Mouse (Mus musculus) neural tube, embryonic 10.5 days (tissue): ENCODE results near the gene Atf7.
"Not testable (repeated sequence)": the region's sequence is repeated elsewhere in the genome, so short reads cannot be mapped to it uniquely, and the experiment has no call there.

ENCODE experiments used
- DNase-seq: peaks from one replicate; pipeline ENCODE4 v3.0.0-alpha.2; 2017; ENCODE audit warnings: low spot score; ENCODE audit errors: extremely low spot score

Gene Atf7

GRCm38 (mm10) chr15:102624970-102625686 is at the start of gene Atf7, which contains the start of gene Gm28047:
TSS of gene Atf7 (minus strand) at chr15:102625464.
TSS of gene Gm28047 (minus strand) at chr15:102625067.
- peak; percentile 99 for DNase-seq

DNA sequence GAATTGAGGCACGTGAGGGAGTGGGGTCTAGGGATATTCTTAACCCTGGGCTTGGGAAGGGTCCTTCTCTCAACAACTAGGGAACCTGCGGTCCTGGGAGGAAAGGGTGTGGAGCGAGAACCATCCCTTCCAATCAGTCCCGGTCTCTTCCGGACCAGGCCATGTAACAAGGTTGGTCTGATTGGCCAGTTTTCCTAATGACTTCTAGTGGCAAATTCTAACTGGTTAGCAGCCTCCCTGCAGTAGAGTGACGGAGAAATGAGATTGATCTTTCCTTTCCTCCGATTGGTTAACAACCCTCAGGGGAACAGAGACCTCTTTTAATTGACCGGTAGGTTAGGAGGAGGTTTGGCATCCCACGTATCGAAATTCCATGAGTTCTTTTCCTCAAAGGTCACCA is 48.3 kb upstream of the Atf7 start:
- peak; percentile 65 for DNase-seq

GRCm38 (mm10) chr15:102672215-102673071 is 47.2 kb upstream of the Atf7 start, which contains the start of gene Atp5g2:
TSS of gene Atp5g2 (minus strand) at chr15:102672352.
- peak; percentile 81 for DNase-seq

GRCm38 (mm10) chr15:102671721-102672214 is 46.5 kb upstream of the Atf7 start:
- DNase-seq: peak; percentile 89

GRCm38 (mm10) chr15:102670767-102671575 is 45.7 kb upstream of the Atf7 start:
- peak; percentile 100 for DNase-seq

DNA sequence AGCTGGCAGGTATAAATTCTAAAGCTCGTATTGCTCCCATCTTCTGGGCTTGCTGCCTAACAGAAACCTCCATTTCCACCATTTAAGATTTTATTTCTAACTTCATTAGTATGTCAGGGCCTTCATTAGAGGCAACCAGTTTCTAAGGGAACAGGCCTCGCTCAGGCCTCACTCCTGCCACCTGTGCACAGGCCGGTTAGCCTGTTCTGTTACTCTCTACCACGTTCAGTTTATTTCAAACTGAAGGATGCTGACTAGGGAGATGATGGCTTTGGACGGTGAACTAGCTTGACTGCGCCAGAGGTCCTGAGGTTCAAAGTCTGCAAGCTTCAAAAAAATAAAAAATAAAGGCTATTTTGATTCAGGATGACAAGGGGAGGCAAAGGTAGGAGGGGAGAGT is 45.0 kb upstream of the Atf7 start:
- DNase-seq: peak; percentile 27

DNA sequence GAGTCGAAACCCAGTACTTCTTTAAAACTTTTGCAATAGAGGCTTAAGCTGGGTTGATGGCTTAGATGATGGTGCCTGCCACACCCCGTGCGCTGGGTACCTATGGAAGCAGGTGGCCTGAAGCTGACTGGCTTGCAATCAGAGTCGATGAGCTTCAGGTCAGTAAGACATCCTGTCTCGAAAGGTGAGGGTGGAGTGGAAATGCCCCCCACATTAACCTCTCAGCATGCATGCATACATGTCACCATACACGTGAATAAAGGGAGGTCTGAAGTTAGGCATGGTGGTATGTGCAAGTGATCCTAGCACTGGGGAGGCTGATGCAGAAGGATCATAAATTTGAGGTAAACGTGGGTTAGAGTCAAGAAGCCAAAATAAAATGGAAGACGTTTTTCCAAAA is 44.3 kb upstream of the Atf7 start:
- DNase-seq: no peak

DNA sequence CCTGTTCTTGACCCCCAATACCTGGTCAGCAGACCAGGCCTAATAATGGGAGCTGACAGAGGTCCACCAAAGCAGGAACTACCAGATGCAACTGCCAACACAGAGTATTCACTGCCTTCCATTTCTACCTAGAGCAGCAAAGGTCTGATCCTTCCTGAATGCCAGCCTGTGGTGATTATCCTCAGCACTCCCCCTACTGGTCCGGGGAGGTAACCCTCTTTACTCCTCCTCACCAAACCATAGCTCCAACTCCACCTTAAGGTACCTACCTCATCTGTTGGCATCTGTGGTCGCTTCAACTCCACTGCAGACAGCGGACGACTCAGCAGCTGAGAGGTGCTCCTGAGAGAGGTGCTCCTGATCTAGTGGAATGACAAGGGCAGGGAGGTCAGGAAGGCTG is 40.2 kb upstream of the Atf7 start:
- DNase-seq: peak; percentile 38

DNA sequence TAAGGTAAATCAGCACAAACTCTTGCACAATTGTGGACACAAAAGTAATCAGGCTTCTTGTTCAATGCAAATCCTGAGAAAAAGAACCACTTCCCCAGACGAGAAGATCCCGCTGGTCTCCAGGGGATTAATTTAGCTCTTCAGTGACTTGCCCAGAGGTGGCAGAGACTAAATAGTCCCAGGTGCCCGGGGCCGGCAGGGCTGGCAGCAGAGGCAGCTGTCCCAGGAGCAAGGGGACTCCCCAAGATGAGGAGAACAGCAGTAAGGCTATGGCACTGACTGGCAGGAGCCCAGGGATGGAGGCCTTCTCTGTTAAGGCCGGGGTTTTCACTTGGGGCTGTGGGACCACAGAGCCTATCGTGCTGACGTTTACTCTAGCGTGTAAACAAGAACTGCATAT is 38.6 kb upstream of the Atf7 start:
- DNase-seq: no peak

- not testable (repeated sequence) for DNase-seq
Observed at GRCm38 (mm10) chr15:102662601-102663000, 37.3 kb upstream of the Atf7 start.

DNA sequence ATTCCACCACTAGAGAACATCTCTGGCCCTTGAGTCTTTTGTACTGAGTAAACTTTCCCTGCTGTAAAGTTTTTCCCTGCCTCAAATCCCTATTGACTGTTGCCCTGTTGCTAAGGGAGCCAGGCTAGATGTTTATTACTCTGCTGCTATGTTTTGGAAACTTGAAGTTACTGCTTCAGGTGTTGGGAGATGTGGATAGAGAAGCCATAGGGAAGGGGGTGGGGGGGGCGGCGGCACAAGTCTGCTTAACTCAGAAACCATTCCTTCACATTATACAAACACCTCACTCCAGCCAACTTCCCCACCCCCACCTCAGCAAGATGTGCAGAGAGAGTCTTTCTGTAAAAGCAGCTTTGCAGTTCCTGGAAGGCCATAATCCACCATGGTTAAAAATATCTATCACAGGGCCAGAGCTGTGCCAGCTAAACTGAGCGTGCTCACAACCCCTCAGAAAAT is 32.7 kb upstream of the Atf7 start:
- no peak for DNase-seq

DNA sequence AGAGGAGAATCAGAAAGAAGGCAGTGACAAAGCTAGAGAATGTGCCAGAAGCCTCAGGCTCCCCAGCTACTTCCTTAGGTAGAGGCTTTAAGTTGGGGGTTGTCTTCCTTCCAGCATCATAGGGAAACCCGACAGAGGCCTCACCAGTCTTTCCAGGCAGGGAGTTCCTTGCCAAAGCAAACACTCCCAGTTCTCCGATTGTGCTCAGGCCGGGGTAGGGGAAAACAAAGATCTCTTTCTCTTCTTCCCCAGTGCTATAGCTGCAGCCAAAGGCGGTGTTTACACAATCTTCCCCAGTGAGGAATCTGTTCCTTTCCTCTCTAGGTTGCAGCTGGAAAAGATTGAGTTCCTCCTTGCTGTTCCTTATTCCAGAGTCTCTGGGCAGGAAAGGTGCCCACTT is 31.4 kb upstream of the Atf7 start:
- DNase-seq: peak; percentile 31

GRCm38 (mm10) chr15:102651928-102652660 is 26.8 kb upstream of the Atf7 start:
- not testable (repeated sequence) for DNase-seq

GRCm38 (mm10) chr15:102651107-102651506 is 25.8 kb upstream of the Atf7 start:
- no peak for DNase-seq

DNA sequence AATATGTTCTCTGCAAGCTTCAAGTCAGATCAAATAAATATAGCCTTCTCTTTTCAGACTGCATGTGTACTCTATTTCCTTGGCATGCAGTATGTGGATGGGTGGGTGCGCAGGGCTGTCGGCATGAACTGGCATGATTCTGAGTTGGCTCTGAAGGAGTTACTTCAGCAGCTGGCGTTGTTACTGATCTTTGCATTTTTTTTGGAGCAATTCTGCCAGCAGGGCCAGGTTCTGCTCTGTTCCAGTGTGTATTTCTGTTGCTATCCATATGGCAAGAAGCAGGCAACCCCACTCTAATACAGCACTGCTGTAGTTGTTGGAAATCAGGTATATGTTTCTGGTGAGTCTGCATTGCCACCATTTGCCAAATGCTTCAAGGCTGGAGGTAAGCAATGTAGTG is 10.6 kb upstream of the Atf7 start:
- DNase-seq: no peak

GRCm38 (mm10) chr15:102634684-102635083 is 9.4 kb upstream of the Atf7 start:
- DNase-seq: no peak

DNA sequence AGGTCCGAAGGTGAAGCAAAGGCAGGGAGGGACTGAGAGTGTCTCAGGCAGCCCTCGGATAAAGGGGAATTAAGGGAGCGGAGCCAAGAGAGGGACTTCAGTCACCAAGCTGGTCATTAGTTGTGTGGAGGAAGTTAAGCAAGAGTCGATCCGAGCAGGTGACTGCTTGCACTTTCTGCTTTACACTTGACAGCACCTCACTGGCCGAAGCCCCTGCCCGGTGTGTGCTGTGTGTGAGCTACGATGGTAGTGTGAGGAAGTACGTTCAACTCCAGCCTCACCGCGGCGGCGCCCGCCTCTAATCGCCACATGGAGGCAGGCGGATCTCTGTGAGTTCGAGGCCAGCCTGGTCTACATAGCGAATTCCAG is 407 bp upstream of the Atf7 start:
- DNase-seq: no peak

- no peak for DNase-seq
Observed at GRCm38 (mm10) chr15:102624291-102624969, 834 bp downstream of the Atf7 start.

- no peak for DNase-seq
Observed at GRCm38 (mm10) chr15:102623121-102623520, 2.1 kb downstream of the Atf7 start.

- DNase-seq: no peak
Observed at GRCm38 (mm10) chr15:102622536-102622935, 2.7 kb downstream of the Atf7 start.
